Mouse (Mus musculus) kidney, embryonic 16.5 days (tissue): ENCODE results near the gene Cpeb4. TPM values are rescaled to one million over a fixed set of nuclear protein-coding genes. Genes with fewer than 3 reads are reported as not detected.
A peak's percentile ranks its signal among the peaks of the same experiment; 100 is the strongest.

Experiments
- ATAC-seq: fragments of 200-750 bp; cut with Nextera tagmentation; 2 replicates; pipeline ENCODE4 v1.8.0; 2017; ENCODE audit warnings: moderate TSS enrichment; ENCODE audit not compliant: low FRiP score, low TSS enrichment
- H3K27ac ChIP-seq: fragments of 300-500 bp; sonication (generic); 2 replicates; pipeline ENCODE4 v1.5.1; 2014; ENCODE audit warnings: low read length
- H3K27me3 ChIP-seq: fragments of 300-500 bp; sonication (generic); 2 replicates; pipeline ENCODE4 v1.6.1; 2014; ENCODE audit warnings: low read length, control low read depth, mixed read lengths; ENCODE audit not compliant: insufficient read depth
- H3K36me3 ChIP-seq: fragments of 300-500 bp; sonication (generic); 2 replicates; pipeline ENCODE4 v1.6.1; 2014; ENCODE audit warnings: low read length, control low read depth, mixed read lengths; ENCODE audit not compliant: insufficient read depth
- H3K4me1 ChIP-seq: fragments of 300-500 bp; sonication (generic); 2 replicates; pipeline ENCODE4 v1.6.1; 2014; ENCODE audit warnings: low read length, control low read depth, mixed read lengths; ENCODE audit not compliant: insufficient read depth
- H3K4me2 ChIP-seq: fragments of 300-500 bp; sonication (generic); replicated peaks from 2 replicates; pipeline ENCODE4 v1.6.1; 2014; ENCODE audit warnings: low read depth, low read length
- H3K4me3 ChIP-seq: fragments of 300-500 bp; sonication (generic); 2 replicates; pipeline ENCODE4 v1.5.1; 2014; ENCODE audit warnings: mild to moderate bottlenecking, low read length
- H3K9ac ChIP-seq: fragments of 300-500 bp; sonication (generic); replicated peaks from 2 replicates; pipeline ENCODE4 v1.6.1; 2014; ENCODE audit warnings: low read length
- H3K9me3 ChIP-seq: fragments of 300-500 bp; sonication (generic); 2 replicates; pipeline ENCODE4 v1.6.1; 2016; ENCODE audit warnings: low read length, control low read depth
- WGBS: fragments of 180-500 bp; shearing (Covaris S2); extraction: QIAGEN DNeasy Blood & Tissue Kit; methylation state at CpG from one replicate; pipeline ENCODE4 v1.1.7; 2014; 5-methylcytosine and 5-hydroxymethylcytosine counted together
- polyA plus RNA-seq: library from polyadenylated mRNA; unstranded; fragments of >200 nt; fragmentation: Nextera tagmentation; extraction: Ambion mirVana; gene quantifications from 2 replicates; pipeline ENCODE4 v1.2.1, GENCODE M21; 2015

Cpeb4 gene
- polyA plus RNA-seq, 1 experiment from 2014 or later, result 4.0 TPM

- no peak overlapping the region for H3K9ac ChIP-seq
- H3K4me3 ChIP-seq, result no peak overlapping the region
- H3K27ac ChIP-seq, result no peak overlapping the region
- 91% methylated on average over 1 of the region's 1 CpGs for WGBS
- ATAC-seq, result no peak
- no peaks in the 10 kb centered on the region for H3K27me3 ChIP-seq
- no peaks in the 10 kb centered on the region for H3K9me3 ChIP-seq
- H3K4me2 ChIP-seq, result no peak overlapping the region
- peaks cover 3% of the 10 kb centered on the region; the same call in 1 of the 2 replicates for H3K36me3 ChIP-seq
- 0 out of 2 replicates have a peak, but pooled peaks cover 4% of the 10 kb centered on the region for H3K4me1 ChIP-seq
Measured at GRCm38 (mm10) chr11:31917769-31918168, 45.8 kb downstream of the Cpeb4 start.

- ATAC-seq, result no peak
- peaks cover 33% of the 10 kb centered on the region for H3K36me3 ChIP-seq
- no peak overlapping the region for H3K4me2 ChIP-seq
- H3K27ac ChIP-seq, result no peak overlapping the region
- no peaks in the 10 kb centered on the region for H3K27me3 ChIP-seq
- no peaks in the 10 kb centered on the region for H3K4me1 ChIP-seq
- 94% methylated on average over 10 of the region's 10 CpGs for WGBS
- no peak overlapping the region for H3K4me3 ChIP-seq
- H3K9ac ChIP-seq, result no peak overlapping the region
- H3K9me3 ChIP-seq, result no peaks in the 10 kb centered on the region
Measured at GRCm38 (mm10) chr11:31930051-31930450, 58.0 kb downstream of the Cpeb4 start.

- Histone ChIP-seq H3K4me1 (no peaks in the 10 kb centered on the region), H3K4me2 (no peak overlapping the region), H3K4me3 (no peak overlapping the region), H3K27ac (no peak overlapping the region), H3K9me3 (no peaks in the 10 kb centered on the region), H3K9ac (no peak overlapping the region), H3K27me3 (no peaks in the 10 kb centered on the region), H3K36me3 (peaks cover 2% of the 10 kb centered on the region; the same call in 1 of the 2 replicates)
- whole genome bisulfite sequencing, result 49% methylated on average over 4 of the region's 4 CpGs
- no peak for ATAC-seq
Measured at GRCm38 (mm10) chr11:31935652-31936051, 63.6 kb downstream of the Cpeb4 start.

GRCm38 (mm10) chr11:31936910-31937525 is 65.0 kb downstream of the Cpeb4 start:
- no peak overlapping the region for H3K27ac ChIP-seq
- no peaks in the 10 kb centered on the region; the same call in 1 of the 2 replicates for H3K36me3 ChIP-seq
- WGBS, result 92% methylated on average over 10 of the region's 10 CpGs
- no peak overlapping the region for H3K9ac ChIP-seq
- no peak for ATAC-seq
- H3K27me3 ChIP-seq, result no peaks in the 10 kb centered on the region
- H3K4me3 ChIP-seq, result no peak overlapping the region
- H3K9me3 ChIP-seq, result no peaks in the 10 kb centered on the region
- H3K4me1 ChIP-seq, result no peaks in the 10 kb centered on the region
- no peak overlapping the region for H3K4me2 ChIP-seq

- no peak for ATAC-seq
- Histone ChIP-seq H3K4me2 (no peak overlapping the region), H3K36me3 (no peaks in the 10 kb centered on the region), H3K27me3 (no peaks in the 10 kb centered on the region), H3K4me1 (no peaks in the 10 kb centered on the region), H3K9ac (no peak overlapping the region), H3K9me3 (no peaks in the 10 kb centered on the region), H3K27ac (no peak overlapping the region), H3K4me3 (no peak overlapping the region)
- WGBS, result 72% methylated on average over 13 of the region's 13 CpGs
Measured at GRCm38 (mm10) chr11:31940898-31941639, 69.1 kb downstream of the Cpeb4 start.

GRCm38 (mm10) chr11:31941640-31942638 is 69.9 kb downstream of the Cpeb4 start:
- WGBS, result 79% methylated on average over 4 of the region's 4 CpGs
- Histone ChIP-seq H3K27me3 (no peaks in the 10 kb centered on the region), H3K27ac (no peak overlapping the region), H3K9me3 (no peaks in the 10 kb centered on the region), H3K36me3 (no peaks in the 10 kb centered on the region), H3K4me1 (no peaks in the 10 kb centered on the region), H3K9ac (no peak overlapping the region), H3K4me2 (no peak overlapping the region), H3K4me3 (no peak overlapping the region)
- ATAC-seq, result no peak

- Histone ChIP-seq H3K27ac (no peak overlapping the region), H3K4me1 (peaks cover 7% of the 10 kb centered on the region), H3K27me3 (no peaks in the 10 kb centered on the region), H3K4me2 (no peak overlapping the region), H3K9ac (no peak overlapping the region), H3K36me3 (no peaks in the 10 kb centered on the region), H3K4me3 (no peak overlapping the region), H3K9me3 (no peaks in the 10 kb centered on the region)
- ATAC-seq, result no peak
- WGBS, result 77% methylated on average over 3 of the region's 3 CpGs
Measured at GRCm38 (mm10) chr11:31945471-31945870, 73.5 kb downstream of the Cpeb4 start.

- peaks cover 3% of the 10 kb centered on the region; the same call in 1 of the 2 replicates for H3K27me3 ChIP-seq
- ATAC-seq, result peak; percentile 63; the same call in 1 of the 2 replicates
- H3K36me3 ChIP-seq, result no peaks in the 10 kb centered on the region
- H3K9ac ChIP-seq, result peak overlapping the region; percentile 33
- no peak overlapping the region for H3K27ac ChIP-seq
- H3K4me1 ChIP-seq, result peaks cover 7% of the 10 kb centered on the region
- H3K9me3 ChIP-seq, result no peaks in the 10 kb centered on the region
- WGBS, result 27% methylated on average over 15 of the region's 15 CpGs
- peak overlapping the region; percentile 52 for H3K4me3 ChIP-seq
- peak overlapping the region; percentile 61 for H3K4me2 ChIP-seq
Measured at GRCm38 (mm10) chr11:31948462-31949330, 76.7 kb downstream of the Cpeb4 start.

GRCm38 (mm10) chr11:31949331-31949785 is 77.3 kb downstream of the Cpeb4 start:
- Histone ChIP-seq H3K4me1 (peaks cover 7% of the 10 kb centered on the region), H3K9me3 (no peaks in the 10 kb centered on the region), H3K4me3 (peak overlapping the region; percentile 52), H3K27me3 (peaks cover 3% of the 10 kb centered on the region; the same call in 1 of the 2 replicates), H3K27ac (no peak overlapping the region), H3K9ac (peak overlapping the region; percentile 33), H3K4me2 (peak overlapping the region; percentile 61), H3K36me3 (no peaks in the 10 kb centered on the region)
- peak; percentile 71 for ATAC-seq
- 3% methylated on average over 17 of the region's 17 CpGs for WGBS
